Mouse (Mus musculus) hindbrain, embryonic 12.5 days (tissue): Measurements from ENCODE around the gene Rnf114. TPM values are rescaled to one million over a fixed set of nuclear protein-coding genes. Genes with fewer than 3 reads are reported as not detected.
A peak's percentile ranks its signal among the peaks of the same experiment; 100 is the strongest.

ENCODE experiments used
- ATAC-seq: fragments of 200-750 bp; cut with Nextera tagmentation; 2 replicates; pipeline ENCODE4 v1.8.0; 2017; ENCODE audit warnings: moderate TSS enrichment; ENCODE audit not compliant: low FRiP score
- H3K27ac ChIP-seq: fragments of 300-500 bp; sonication (generic); 2 replicates; pipeline ENCODE4 v1.5.1; 2016; ENCODE audit warnings: mild to moderate bottlenecking
- H3K27me3 ChIP-seq: fragments of 300-500 bp; sonication (generic); 2 replicates; pipeline ENCODE4 v1.6.1; 2016; ENCODE audit warnings: mild to moderate bottlenecking
- H3K36me3 ChIP-seq: fragments of 300-500 bp; sonication (generic); 2 replicates; pipeline ENCODE4 v1.6.1; 2016; ENCODE audit warnings: mild to moderate bottlenecking
- H3K4me1 ChIP-seq: fragments of 300-500 bp; sonication (generic); 2 replicates; pipeline ENCODE4 v1.6.1; 2016
- H3K4me2 ChIP-seq: fragments of 300-500 bp; sonication (generic); replicated peaks from 2 replicates; pipeline ENCODE4 v1.6.1; 2016; ENCODE audit warnings: mild to moderate bottlenecking
- H3K4me3 ChIP-seq: fragments of 300-500 bp; sonication (generic); 2 replicates; pipeline ENCODE4 v1.5.1; 2016; ENCODE audit warnings: mild to moderate bottlenecking
- H3K9ac ChIP-seq: fragments of 300-500 bp; sonication (generic); 2 replicates; pipeline ENCODE4 v1.6.1; 2016; ENCODE audit warnings: mild to moderate bottlenecking, moderate library complexity
- H3K9me3 ChIP-seq: fragments of 300-500 bp; sonication (generic); replicated peaks from 2 replicates; pipeline ENCODE4 v1.6.1; 2016; ENCODE audit warnings: mild to moderate bottlenecking
- WGBS: fragments of 180-500 bp; shearing (Covaris S2); methylation state at CpG from one replicate; pipeline ENCODE4 v1.1.7; 2016; 5-methylcytosine and 5-hydroxymethylcytosine counted together
- polyA plus RNA-seq: library from polyadenylated mRNA; unstranded; fragments of >200 nt; fragmentation: Nextera tagmentation; extraction: Ambion mirVana; gene quantifications from 2 replicates; pipeline ENCODE4 v1.2.1, GENCODE M21; 2016

The Rnf114 gene
- polyA plus RNA-seq, 1 experiment from 2014 or later, result 120 TPM

DNA sequence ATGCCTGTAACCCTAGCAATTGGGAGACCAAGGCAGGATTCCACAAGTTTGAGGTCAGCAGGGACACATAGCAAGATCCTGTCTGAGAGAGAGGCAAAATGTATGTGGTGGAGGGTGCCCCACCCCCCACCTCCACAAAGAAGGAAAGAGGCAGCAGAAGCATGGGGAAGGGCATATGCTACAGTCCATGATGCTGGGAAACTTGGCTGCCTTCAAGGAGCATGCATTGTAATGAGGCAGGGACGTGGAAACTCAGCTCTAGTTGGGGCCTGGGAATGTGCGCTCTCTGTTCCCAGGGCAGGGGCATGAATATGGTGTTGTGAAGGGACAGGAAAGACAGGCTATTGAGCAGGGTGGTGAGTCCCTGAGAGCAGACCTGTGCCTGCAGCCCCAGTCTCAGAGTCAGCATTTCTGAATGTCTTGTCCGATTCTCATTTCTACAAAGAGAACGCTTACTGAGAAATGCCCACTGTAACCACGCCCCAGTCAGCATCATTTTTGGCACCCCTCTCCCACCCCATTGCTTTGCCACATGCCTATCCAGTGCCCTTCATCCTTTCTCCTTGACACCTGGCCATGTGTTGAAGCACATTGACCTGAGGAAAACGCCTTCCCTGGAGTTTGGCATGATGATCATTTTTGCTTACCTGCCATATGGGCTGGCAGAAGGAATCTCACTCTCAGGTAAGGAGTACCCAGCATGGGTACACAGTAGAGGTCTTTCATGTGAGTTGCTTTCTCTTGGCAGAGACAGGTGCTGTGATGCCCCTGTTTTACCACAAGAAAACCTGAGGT, 33.2 kb upstream of the Rnf114 start:
- H3K4me2 ChIP-seq, result no peak overlapping the region
- H3K36me3 ChIP-seq, result peaks cover 74% of the 10 kb centered on the region
- no peak overlapping the region for H3K9ac ChIP-seq
- H3K4me1 ChIP-seq, result no peaks in the 10 kb centered on the region
- no peak for ATAC-seq
- H3K9me3 ChIP-seq, result no peaks in the 10 kb centered on the region
- H3K4me3 ChIP-seq, result no peak overlapping the region
- no peaks in the 10 kb centered on the region for H3K27me3 ChIP-seq
- WGBS, result 95% methylated on average over 6 of the region's 6 CpGs
- H3K27ac ChIP-seq, result no peak overlapping the region

DNA sequence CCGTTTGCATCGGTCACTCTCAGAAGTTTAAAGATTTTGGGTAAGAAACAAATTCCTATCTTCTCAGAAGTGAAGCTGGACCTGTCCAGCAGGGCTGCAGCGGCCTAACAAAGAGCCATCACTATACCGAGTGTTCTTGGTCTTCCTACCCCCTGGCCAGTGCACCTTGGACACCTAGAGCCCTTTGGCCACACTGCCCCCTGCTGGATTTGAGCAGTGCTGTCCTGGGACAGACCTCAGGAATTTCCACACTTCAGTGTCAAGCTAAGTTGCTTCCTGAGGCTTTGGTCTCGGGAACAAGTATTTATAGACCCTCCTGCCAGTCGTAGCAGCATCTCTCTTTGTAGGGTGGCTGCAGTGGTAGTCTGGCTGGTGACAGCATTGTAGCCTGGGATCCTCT, 29.5 kb upstream of the Rnf114 start:
- H3K4me1 ChIP-seq, result no peaks in the 10 kb centered on the region
- H3K27me3 ChIP-seq, result no peaks in the 10 kb centered on the region
- peaks cover 68% of the 10 kb centered on the region for H3K36me3 ChIP-seq
- no peak overlapping the region for H3K4me3 ChIP-seq
- H3K9me3 ChIP-seq, result no peaks in the 10 kb centered on the region
- ATAC-seq, result 0 out of 2 replicates have a peak, but pooled peaks have one; percentile 29
- 69% methylated on average over 6 of the region's 6 CpGs for WGBS
- H3K27ac ChIP-seq, result no peak overlapping the region
- no peak overlapping the region for H3K9ac ChIP-seq
- no peak overlapping the region for H3K4me2 ChIP-seq

DNA sequence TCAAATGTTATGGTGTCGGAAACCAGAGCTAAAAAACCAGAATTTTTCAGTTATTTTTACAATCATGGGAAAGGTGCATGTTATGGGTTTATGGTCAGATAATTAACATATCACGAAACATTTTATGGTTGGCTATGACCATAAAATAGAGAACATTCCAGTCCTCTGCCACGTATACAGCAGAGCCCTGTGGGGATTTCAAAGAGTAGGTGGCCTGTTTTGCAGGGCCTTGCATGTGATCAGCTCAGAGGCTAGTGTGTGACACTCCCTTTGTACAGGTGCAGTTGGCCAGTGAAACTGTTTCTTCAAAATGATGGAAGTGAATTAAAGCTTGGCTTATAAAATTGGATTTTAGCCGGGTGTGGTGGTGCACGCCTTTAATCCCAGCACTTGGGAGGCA, 28.6 kb upstream of the Rnf114 start:
- Histone ChIP-seq H3K36me3 (peaks cover 69% of the 10 kb centered on the region), H3K4me3 (no peak overlapping the region), H3K9me3 (no peaks in the 10 kb centered on the region), H3K9ac (no peak overlapping the region), H3K4me2 (no peak overlapping the region), H3K27ac (no peak overlapping the region), H3K27me3 (no peaks in the 10 kb centered on the region), H3K4me1 (no peaks in the 10 kb centered on the region)
- ATAC-seq, result no peak
- WGBS, result 95% methylated on average over 5 of the region's 5 CpGs

DNA sequence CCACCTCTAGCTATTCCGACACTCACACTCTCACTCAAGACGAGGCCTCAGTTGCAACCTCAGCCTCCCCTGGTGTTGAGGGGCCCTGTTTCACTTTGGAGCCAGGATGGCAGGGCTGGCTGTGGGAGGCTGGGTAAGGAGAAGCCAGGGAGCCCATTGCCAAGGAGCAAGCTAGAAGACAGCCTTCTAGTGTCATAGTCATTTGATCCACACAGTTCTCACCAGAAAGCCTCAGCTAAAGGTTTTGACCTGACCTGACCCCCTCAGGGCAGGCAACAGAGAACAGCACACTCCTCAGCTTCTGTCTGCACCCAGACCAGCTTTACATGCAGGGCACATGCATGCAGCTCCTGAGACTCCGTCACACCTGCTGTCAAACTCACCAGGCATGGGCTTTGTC, 26.5 kb upstream of the Rnf114 start:
- 86% methylated on average over 3 of the region's 3 CpGs for WGBS
- no peak for ATAC-seq
- H3K36me3 ChIP-seq, result peaks cover 66% of the 10 kb centered on the region
- H3K27ac ChIP-seq, result no peak overlapping the region
- H3K4me2 ChIP-seq, result no peak overlapping the region
- no peak overlapping the region for H3K9ac ChIP-seq
- H3K4me1 ChIP-seq, result no peaks in the 10 kb centered on the region
- H3K27me3 ChIP-seq, result no peaks in the 10 kb centered on the region
- H3K9me3 ChIP-seq, result no peaks in the 10 kb centered on the region
- no peak overlapping the region for H3K4me3 ChIP-seq

DNA sequence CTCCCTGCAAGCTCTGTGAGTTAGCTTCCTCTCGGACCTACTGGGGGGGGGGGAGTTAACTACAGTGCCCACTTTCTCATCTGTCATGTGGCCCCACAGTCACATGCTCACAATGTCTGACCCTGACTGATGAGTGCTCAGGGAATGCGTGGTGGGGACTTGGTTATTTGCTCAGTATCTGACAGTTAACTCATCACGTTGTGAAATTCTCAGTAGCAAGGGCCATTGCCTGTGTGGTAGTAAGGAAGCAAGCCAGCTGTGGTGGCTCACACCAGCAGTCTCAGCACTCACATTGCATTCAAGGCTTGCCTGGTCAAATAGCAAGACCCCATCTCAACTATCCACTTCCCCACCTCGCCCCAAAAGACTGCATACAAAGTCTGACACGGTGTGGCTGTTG, 25.2 kb upstream of the Rnf114 start:
- Histone ChIP-seq H3K9me3 (no peaks in the 10 kb centered on the region), H3K4me3 (no peak overlapping the region), H3K36me3 (peaks cover 66% of the 10 kb centered on the region), H3K27me3 (no peaks in the 10 kb centered on the region), H3K27ac (no peak overlapping the region), H3K4me1 (no peaks in the 10 kb centered on the region), H3K4me2 (no peak overlapping the region), H3K9ac (no peak overlapping the region)
- ATAC-seq, result no peak
- WGBS, result 83% methylated on average over 5 of the region's 5 CpGs

DNA sequence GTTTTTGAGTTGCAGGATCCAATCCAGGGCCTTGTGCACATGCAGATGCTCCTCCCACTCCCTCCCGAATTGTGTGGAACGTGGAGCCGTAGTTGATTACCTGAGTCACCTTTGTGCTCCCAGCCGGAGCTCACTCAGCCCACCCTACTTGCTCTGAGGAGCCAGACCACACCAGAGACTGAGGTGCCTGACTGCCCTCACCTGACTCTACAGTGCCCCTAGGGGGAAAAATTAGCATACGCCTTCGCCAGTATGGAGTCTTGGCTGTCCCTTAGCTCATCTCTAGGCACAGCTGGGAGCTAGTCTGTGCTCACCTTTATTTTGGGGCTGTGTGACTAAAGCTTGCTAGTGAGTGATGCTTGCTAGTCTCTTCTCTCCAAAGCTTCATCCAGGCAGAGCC, 24.0 kb upstream of the Rnf114 start:
- Histone ChIP-seq H3K4me2 (no peak overlapping the region), H3K36me3 (peaks cover 79% of the 10 kb centered on the region), H3K9me3 (no peaks in the 10 kb centered on the region), H3K4me1 (no peaks in the 10 kb centered on the region), H3K9ac (no peak overlapping the region), H3K27me3 (no peaks in the 10 kb centered on the region), H3K4me3 (no peak overlapping the region), H3K27ac (no peak overlapping the region)
- 81% methylated on average over 6 of the region's 6 CpGs for WGBS
- no peak for ATAC-seq

DNA sequence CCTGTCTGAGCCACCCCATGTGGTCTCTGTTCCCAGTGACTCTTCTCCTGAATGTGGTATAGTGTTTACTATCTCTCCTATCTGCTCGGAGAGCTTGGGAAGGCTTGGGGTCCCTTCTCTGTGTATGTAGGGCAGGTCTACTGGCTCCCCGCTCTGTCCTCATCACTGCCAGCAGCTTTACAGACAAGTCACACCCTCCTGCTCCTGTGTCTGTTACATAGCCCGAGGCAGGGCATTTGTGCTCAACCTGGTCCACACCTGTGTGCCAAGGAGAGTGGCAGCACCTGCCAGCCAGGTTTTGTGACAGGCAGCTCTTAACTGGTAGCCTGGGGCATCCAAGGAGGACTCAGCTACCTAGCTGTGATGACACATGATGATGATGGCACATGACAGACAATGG, 21.8 kb upstream of the Rnf114 start:
- WGBS, result 91% methylated on average over 3 of the region's 3 CpGs
- Histone ChIP-seq H3K36me3 (peaks cover 84% of the 10 kb centered on the region), H3K4me2 (no peak overlapping the region), H3K4me3 (no peak overlapping the region), H3K9ac (no peak overlapping the region), H3K27ac (no peak overlapping the region), H3K27me3 (no peaks in the 10 kb centered on the region), H3K9me3 (no peaks in the 10 kb centered on the region), H3K4me1 (peaks cover 2% of the 10 kb centered on the region)
- no peak for ATAC-seq

DNA sequence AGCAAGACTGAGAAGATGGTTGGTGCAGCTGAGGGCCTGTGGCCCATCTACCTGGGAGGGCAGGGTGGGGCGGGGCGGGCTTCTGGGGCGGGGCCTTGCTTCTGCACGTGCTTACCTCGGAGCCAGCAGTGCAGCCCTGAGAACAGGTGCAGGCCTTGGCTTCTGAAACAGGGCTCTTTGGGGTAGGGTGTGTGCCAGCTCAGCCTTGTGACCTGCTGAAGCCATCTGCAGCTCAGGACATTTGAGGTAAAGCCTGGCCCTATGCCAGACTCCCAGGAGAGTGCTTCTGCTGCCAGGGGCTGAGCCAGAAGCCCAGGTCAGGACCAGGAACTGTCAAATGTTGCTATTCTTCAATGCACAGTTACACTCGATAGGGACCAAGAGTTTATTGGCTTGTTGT, 20.9 kb upstream of the Rnf114 start:
- Histone ChIP-seq H3K9me3 (no peaks in the 10 kb centered on the region), H3K27me3 (no peaks in the 10 kb centered on the region), H3K4me3 (no peak overlapping the region), H3K36me3 (peaks cover 75% of the 10 kb centered on the region), H3K9ac (no peak overlapping the region), H3K4me2 (no peak overlapping the region), H3K27ac (no peak overlapping the region), H3K4me1 (peaks cover 12% of the 10 kb centered on the region)
- WGBS, result 96% methylated on average over 6 of the region's 6 CpGs
- no peak for ATAC-seq

DNA sequence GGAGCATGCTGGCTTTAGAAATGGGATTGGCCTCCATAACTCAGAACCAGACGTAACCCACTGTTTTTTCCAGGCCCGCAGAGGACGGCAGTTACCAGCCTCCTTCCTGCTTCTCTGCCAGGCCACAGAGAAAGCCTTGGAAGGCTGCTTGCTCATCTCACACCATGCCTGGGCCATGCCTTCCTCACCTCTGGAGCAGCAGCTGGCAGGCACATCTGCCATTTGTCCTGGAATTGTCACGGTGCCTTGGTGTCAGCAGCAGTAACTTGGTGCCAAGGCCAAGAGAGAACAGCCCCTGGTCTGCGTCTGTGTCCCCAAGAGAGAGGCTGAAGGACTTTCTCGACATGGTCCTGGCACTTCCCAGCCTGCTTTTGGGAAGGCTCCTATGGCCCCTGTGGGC, 18.2 kb upstream of the Rnf114 start:
- Histone ChIP-seq H3K4me1 (peaks cover 20% of the 10 kb centered on the region), H3K27me3 (no peaks in the 10 kb centered on the region), H3K9me3 (no peaks in the 10 kb centered on the region), H3K4me2 (no peak overlapping the region), H3K27ac (no peak overlapping the region), H3K36me3 (peaks cover 59% of the 10 kb centered on the region), H3K4me3 (no peak overlapping the region), H3K9ac (no peak overlapping the region)
- ATAC-seq, result no peak
- 88% methylated on average over 6 of the region's 6 CpGs for WGBS

DNA sequence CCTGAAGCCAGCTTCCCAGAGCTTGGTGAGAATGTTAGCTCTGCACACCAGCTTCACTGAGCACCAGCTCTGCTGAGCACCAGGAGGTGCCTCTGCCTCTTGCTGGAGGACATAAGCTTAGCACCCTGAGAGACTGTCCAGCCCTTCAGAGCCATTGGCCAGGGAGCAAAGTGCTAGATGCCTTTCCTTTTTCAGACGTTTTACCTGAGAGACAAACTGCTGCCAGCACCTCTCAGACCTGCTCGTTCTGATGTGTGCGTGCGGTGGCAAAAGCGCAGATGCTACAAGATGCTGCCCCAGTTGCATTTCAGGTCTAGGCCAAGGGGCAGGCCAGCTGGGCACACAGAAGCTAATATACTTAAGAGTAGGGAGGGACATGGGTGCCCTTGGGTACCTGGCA, 16.8 kb upstream of the Rnf114 start:
- Histone ChIP-seq H3K36me3 (peaks cover 46% of the 10 kb centered on the region), H3K27me3 (no peaks in the 10 kb centered on the region), H3K4me1 (peaks cover 20% of the 10 kb centered on the region), H3K4me3 (no peak overlapping the region), H3K9ac (peak overlapping the region; percentile 42; the same call in 1 of the 2 replicates), H3K27ac (peak overlapping the region; percentile 76), H3K9me3 (no peaks in the 10 kb centered on the region), H3K4me2 (no peak overlapping the region)
- 85% methylated on average over 5 of the region's 5 CpGs for WGBS
- no peak for ATAC-seq

DNA sequence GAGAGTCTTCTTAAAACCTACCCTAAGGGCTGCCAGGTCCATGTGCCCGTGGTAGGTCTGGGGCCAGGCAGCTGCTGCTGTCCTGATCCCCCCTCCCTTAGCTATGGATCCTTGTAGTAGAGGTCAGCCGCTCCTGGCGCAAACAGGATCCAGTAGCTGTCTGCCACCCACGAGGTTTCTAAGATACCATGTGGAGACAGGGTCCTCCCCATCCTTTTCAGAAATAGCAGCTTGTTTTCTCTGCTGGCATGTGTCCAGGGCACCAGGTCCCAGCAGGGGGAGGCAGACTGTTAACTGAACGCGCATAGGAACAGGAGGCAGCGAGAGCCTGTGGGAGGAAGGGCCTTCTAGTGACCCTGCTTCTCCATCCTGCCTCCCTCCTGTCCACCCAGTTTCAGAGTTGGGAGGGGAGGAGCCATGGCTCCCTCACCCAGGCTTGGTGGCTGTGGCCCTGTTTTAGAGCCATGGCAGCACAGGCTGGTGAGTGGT, 16.2 kb upstream of the Rnf114 start:
- Histone ChIP-seq H3K27me3 (no peaks in the 10 kb centered on the region), H3K27ac (peak overlapping the region; percentile 76), H3K4me1 (peaks cover 20% of the 10 kb centered on the region), H3K9ac (peak overlapping the region; percentile 42), H3K9me3 (no peaks in the 10 kb centered on the region), H3K4me3 (no peak overlapping the region), H3K36me3 (peaks cover 40% of the 10 kb centered on the region), H3K4me2 (no peak overlapping the region; the same call in 1 of the 2 replicates)
- 19% methylated on average over 7 of the region's 7 CpGs for WGBS
- peak; percentile 82 for ATAC-seq

DNA sequence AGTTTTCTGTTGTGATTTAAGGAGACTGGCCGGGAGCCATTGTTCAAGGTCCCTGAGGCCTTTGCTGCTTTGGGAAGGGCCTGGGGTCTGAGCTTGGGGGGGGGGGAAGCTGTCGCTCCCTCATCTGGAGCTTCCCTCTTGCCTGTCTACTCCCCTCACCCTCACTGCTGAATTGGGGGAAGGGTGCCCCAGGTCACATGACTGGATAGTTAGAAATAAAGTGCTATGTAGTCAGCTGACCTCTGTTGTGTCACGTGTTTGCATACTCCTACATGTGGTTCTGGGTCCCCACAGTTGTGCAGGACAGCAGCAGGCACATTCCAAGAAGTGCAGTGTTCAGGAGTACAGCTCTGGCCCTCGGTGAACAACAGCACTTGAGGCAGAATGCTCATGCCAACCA, 15.7 kb upstream of the Rnf114 start:
- no peaks in the 10 kb centered on the region for H3K9me3 ChIP-seq
- H3K27me3 ChIP-seq, result no peaks in the 10 kb centered on the region
- no peak overlapping the region; the same call in 1 of the 2 replicates for H3K4me2 ChIP-seq
- 0 out of 2 replicates have a peak overlapping the region, but pooled peaks have one; percentile 37 for H3K9ac ChIP-seq
- WGBS, result 73% methylated on average over 4 of the region's 4 CpGs
- ATAC-seq, result peak; percentile 15; the same call in 1 of the 2 replicates
- H3K27ac ChIP-seq, result peak overlapping the region; percentile 76
- peaks cover 35% of the 10 kb centered on the region for H3K36me3 ChIP-seq
- H3K4me1 ChIP-seq, result peaks cover 20% of the 10 kb centered on the region
- H3K4me3 ChIP-seq, result no peak overlapping the region

DNA sequence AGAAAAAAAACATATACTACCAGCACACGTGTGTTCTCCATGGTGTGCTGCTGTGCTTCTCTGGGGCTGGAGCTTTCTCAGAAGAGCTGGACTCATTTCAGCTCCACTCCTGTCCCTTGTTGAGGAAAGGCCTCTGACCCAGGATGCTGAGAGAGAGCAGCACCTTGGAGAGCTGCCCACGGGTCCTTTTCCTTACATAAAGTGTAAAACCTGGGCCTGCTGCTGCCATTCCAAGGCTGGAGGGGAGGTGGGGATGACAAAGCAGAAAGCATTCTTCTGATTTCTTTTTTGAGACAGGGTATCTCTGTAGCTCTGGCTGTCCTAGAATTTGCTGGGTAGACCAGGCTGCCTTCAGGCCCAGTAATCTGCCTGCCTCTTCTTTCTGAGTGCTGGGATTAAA, 14.3 kb upstream of the Rnf114 start:
- no peaks in the 10 kb centered on the region for H3K9me3 ChIP-seq
- peaks cover 20% of the 10 kb centered on the region for H3K4me1 ChIP-seq
- no peak overlapping the region for H3K9ac ChIP-seq
- H3K27ac ChIP-seq, result peak overlapping the region; percentile 35; the same call in 1 of the 2 replicates
- no peak overlapping the region for H3K4me3 ChIP-seq
- H3K27me3 ChIP-seq, result no peaks in the 10 kb centered on the region
- no peak overlapping the region for H3K4me2 ChIP-seq
- peaks cover 31% of the 10 kb centered on the region for H3K36me3 ChIP-seq
- 40% methylated on average over 2 of the region's 2 CpGs for WGBS
- no peak for ATAC-seq
